Mouse (Mus musculus) G1E (cell line): ENCODE results near the gene Hpse2.

ENCODE experiments used
- CTCF ChIP-seq: IDR thresholded peaks from 2 replicates; pipeline ENCODE4 v1.5.1; 2012; ENCODE audit warnings: low read depth, low read length, inconsistent platforms, mixed read lengths
- GATA1 ChIP-seq: IDR thresholded peaks from 2 replicates; pipeline ENCODE4 v1.6.1; 2012; ENCODE audit warnings: borderline replicate concordance, low read length, inconsistent platforms, mixed read lengths
- POLR2AphosphoS5 ChIP-seq: IDR thresholded peaks from 2 replicates; pipeline ENCODE4 v1.6.1; 2012; ENCODE audit warnings: low read depth, low read length, inconsistent platforms; ENCODE audit not compliant: insufficient replicate concordance
- TAL1 ChIP-seq: conservative IDR thresholded peaks from 2 replicates; pipeline ENCODE4 v1.6.1; 2012; ENCODE audit warnings: low read depth, low read length, inconsistent platforms, mixed read lengths

DNA sequence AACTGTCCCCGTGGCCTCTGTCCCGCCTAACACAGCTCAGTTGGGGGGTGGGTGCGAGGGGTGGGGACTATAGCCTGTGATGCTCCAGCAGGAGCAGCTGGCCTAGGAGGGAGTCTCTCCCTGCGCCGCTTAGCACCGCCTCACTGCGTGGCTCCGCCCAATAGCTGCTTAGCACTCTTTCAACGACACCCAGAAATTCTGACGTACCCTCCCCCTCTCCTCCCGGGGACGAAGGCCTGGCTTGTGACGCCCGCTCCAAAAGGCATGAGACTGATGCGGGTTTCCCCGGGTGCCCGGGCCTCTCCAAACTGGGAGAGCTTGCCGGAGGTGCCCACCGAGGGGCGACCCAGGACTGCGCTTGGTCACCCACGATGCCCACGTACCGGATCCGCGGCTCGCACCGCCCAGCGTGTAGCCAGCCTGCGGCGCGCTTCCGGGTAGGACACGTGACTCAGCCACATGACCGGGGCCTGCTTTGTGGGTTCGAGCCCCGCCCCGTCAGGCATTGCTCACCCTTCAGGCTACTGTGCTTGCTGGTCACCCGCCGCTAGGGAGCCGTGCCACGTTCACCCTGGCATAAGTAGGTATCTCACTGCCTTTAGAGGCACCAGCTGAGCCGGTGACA is 608.5 kb downstream of the Hpse2 start, which contains the start of gene Hps1:
- no peak for TF ChIP-seq CTCF
- no peak for TF ChIP-seq GATA1
- TF ChIP-seq TAL1, result no peak
- no peak for TF ChIP-seq POLR2AphosphoS5
